ENCODE assay signal across 20 mouse cellular contexts in the genomic region with DNA sequence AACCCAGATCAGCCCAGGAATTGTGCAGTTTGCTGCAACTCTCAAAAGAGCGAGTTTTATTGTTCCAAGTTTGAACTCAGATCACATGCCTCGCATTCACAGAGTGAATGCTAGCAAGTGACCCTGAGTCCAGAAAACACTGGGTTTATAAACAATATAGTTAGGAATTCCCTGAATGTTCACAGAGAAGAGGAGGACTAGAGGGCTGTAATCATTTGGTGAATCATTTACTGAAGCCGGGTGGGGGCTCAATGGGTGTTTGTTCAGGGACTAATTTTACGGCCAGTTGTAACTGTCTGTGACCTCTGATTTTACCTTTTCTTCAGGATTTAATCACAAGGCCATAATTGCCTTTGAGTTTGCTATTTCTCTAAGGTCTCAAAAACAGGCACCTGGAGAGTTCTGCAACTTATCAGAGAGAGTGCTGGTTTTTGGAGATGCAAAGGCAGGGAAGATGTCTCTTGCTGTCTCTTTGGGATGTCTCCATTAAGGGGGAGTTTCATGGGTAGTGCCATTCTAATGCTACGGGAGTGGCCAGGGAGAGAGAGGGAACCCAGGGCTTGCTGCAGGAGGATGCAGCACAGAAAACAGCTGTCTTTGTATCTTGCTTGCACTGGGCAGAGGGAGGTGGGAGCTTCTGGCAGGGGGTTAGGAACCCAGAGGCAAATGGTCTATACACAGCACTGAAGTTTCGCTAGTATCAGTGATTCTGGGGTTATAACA.
A peak's percentile ranks its signal among the peaks of the same experiment; 100 is the strongest.
DNase-seq lines count a peak whose midpoint lies in the region; ATAC-seq and TF ChIP-seq lines count a peak whose summit lies in the region.
"Had no signal": no experiment of that assay in that cellular context is flagged by ENCODE, and none has a peak within 500 bp of the region (broad histone marks: within the 10 kb centered on the region; RNA-seq: fewer than 3 reads in every experiment).

No protein-coding gene starts in this region.

- WGBS in intestine, embryonic 16.5 days, result 31% methylated on average over 6 of the region's 6 CpGs
- 46% methylated on average over 6 of the region's 6 CpGs for whole genome bisulfite sequencing in liver, postnatal 0 days (ENCODE audit: insufficient replicate concordance)
- 69% methylated on average over 6 of the region's 6 CpGs for WGBS in limb, embryonic 10.5 days

- no peak for TF ChIP-seq EP300 in liver, postnatal 0 days (IDR thresholded peaks at IDR 0.05; ENCODE audit: low read depth)

- DNase-seq in kidney, adult 9 months, result peak; percentile 69
- peak; percentile 35 to 65 for DNase-seq in kidney, postnatal 36 days
- no peak for DNase-seq in liver, postnatal 0 days
- DNase-seq in spleen, postnatal 4 days (ENCODE audit: low spot score in 2 of 2), result no peak
- DNase-seq in limb, embryonic 10.5 days (ENCODE audit: low spot score), result no peak
- DNase-seq in right cerebral cortex, postnatal 25 days, result no peak
- DNase-seq: cerebellum, postnatal 10 days; gastrocnemius, postnatal 36 days; heart, postnatal 14 days; layer of hippocampus, postnatal 36 days; lung, adult 18-20 months; thymus, postnatal 36 days had no signal

- H3K27me3 ChIP-seq in intestine, embryonic 16.5 days (replicated peaks; ENCODE audit: control insufficient read depth, insufficient read depth, low read length), result no peaks in the 10 kb centered on the region
- H3K27me3 ChIP-seq in liver, postnatal 0 days (ENCODE audit: insufficient read depth, low read length), result no peaks in the 10 kb centered on the region
- H3K27me3 ChIP-seq in limb, embryonic 10.5 days (ENCODE audit: low read depth, poor library complexity, severe bottlenecking), result no peaks in the 10 kb centered on the region
- H3K27me3 ChIP-seq: midbrain, embryonic 12.5 days; neural tube, embryonic 15.5 days; Patski had no signal

- peak overlapping the region; percentile 82 for H3K27ac ChIP-seq in intestine, embryonic 16.5 days (ENCODE audit: low read length)
- H3K27ac ChIP-seq in liver, postnatal 0 days (ENCODE audit: low read depth), result no peak overlapping the region
- H3K27ac ChIP-seq in limb, embryonic 10.5 days, result no peak overlapping the region
- H3K27ac ChIP-seq: hindbrain, embryonic 14.5 days; macrophage; midbrain, embryonic 12.5 days; neural tube, embryonic 15.5 days had no signal

- no peaks in the 10 kb centered on the region for H3K9me3 ChIP-seq in intestine, embryonic 16.5 days (ENCODE audit: control insufficient read depth, low read length)
- no peaks in the 10 kb centered on the region for H3K9me3 ChIP-seq in liver, postnatal 0 days (ENCODE audit: low read length)
- H3K9me3 ChIP-seq in limb, embryonic 10.5 days (replicated peaks), result no peaks in the 10 kb centered on the region
- H3K9me3 ChIP-seq: midbrain, embryonic 12.5 days; neural tube, embryonic 15.5 days had no signal

- no peak for TF ChIP-seq CTCF in liver, postnatal 0 days (IDR thresholded peaks at IDR 0.05; ENCODE audit: low read depth)

- no peak overlapping the region for H3K4me3 ChIP-seq in intestine, embryonic 16.5 days (ENCODE audit: low read length)
- H3K4me3 ChIP-seq in liver, postnatal 0 days (ENCODE audit: low read depth, low read length), result no peak overlapping the region
- no peak overlapping the region for H3K4me3 ChIP-seq in limb, embryonic 10.5 days
- H3K4me3 ChIP-seq: midbrain, embryonic 12.5 days; myocyte; neural tube, embryonic 15.5 days had no signal

- H3K4me1 ChIP-seq in intestine, embryonic 16.5 days (ENCODE audit: control insufficient read depth, insufficient read depth, low read length), result peaks cover 7% of the 10 kb centered on the region
- no peaks in the 10 kb centered on the region for H3K4me1 ChIP-seq in liver, postnatal 0 days (ENCODE audit: insufficient read depth)
- no peaks in the 10 kb centered on the region for H3K4me1 ChIP-seq in limb, embryonic 10.5 days
- H3K4me1 ChIP-seq: midbrain, embryonic 12.5 days; neural tube, embryonic 15.5 days had no signal

- ATAC-seq in intestine, embryonic 16.5 days, result peak; percentile 98
- ATAC-seq in liver, postnatal 0 days, result peak; percentile 29; the same call in 1 of the 2 replicates
- ATAC-seq: Patski had no signal

- H3K4me2 ChIP-seq in intestine, embryonic 16.5 days (ENCODE audit: low read depth, low read length), result no peak overlapping the region
- H3K4me2 ChIP-seq in liver, postnatal 0 days (ENCODE audit: low read depth, low read length), result no peak overlapping the region
- H3K4me2 ChIP-seq: heart, embryonic 11.5 days; hindbrain, embryonic 14.5 days; midbrain, embryonic 12.5 days; neural tube, embryonic 15.5 days had no signal

- H3K9ac ChIP-seq in intestine, embryonic 16.5 days (ENCODE audit: low read depth, low read length), result no peak overlapping the region
- H3K9ac ChIP-seq in liver, postnatal 0 days (replicated peaks), result no peak overlapping the region
- H3K9ac ChIP-seq: hindbrain, embryonic 14.5 days; midbrain, embryonic 12.5 days; neural tube, embryonic 15.5 days had no signal

- H3K36me3 ChIP-seq in intestine, embryonic 16.5 days (ENCODE audit: control insufficient read depth, insufficient read depth, low read length), result no peaks in the 10 kb centered on the region
- H3K36me3 ChIP-seq in liver, postnatal 0 days (replicated peaks; ENCODE audit: insufficient read depth, low read length), result no peaks in the 10 kb centered on the region
- H3K36me3 ChIP-seq in limb, embryonic 10.5 days, result no peaks in the 10 kb centered on the region
- H3K36me3 ChIP-seq: midbrain, embryonic 12.5 days; neural tube, embryonic 15.5 days had no signal

Comparison
In these comparisons a context has a peak if more than half of its experiments do, and no peak if none do; other contexts are left out.
1. DNase-seq: peak in kidney, adult 9 months (single experiment) and kidney, postnatal 36 days (2 of 2); none in liver, postnatal 0 days (single experiment), spleen, postnatal 4 days (0 of 2), limb, embryonic 10.5 days (single experiment) and right cerebral cortex, postnatal 25 days (single experiment).